Comparison of ENCODE assay signal across 17 mouse cellular contexts in the genomic region with DNA sequence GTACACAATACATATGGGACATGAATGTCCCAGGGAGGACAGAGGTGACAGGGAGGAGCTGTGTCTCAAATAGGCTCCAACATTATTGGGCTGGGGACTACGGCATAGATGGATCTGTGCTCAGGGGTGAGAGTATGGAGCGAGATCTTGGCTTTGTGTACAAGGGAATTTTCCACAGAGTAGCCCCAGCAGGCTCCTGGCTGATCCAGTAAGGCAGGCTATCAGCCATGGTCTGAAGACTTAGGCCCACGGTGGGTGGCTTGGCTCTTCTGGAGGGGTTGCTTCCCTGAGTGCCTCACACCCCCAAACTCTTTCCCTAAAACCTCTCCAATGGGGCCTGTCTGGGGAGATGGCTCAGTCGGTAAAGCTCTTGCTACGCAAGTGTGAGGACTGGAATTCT.
"Had no signal": no experiment of that assay in that cellular context is flagged by ENCODE, and none has a peak within 500 bp of the region (broad histone marks: within the 10 kb centered on the region; RNA-seq: fewer than 3 reads in every experiment).

No protein-coding gene starts in this region.

- H3K27me3 ChIP-seq: lung, embryonic 15.5 days; midbrain, embryonic 15.5 days; neural tube, embryonic 12.5 days had no signal

- H3K36me3 ChIP-seq: lung, embryonic 15.5 days; midbrain, embryonic 13.5 days; midbrain, embryonic 15.5 days; neural tube, embryonic 12.5 days; stomach, embryonic 15.5 days had no signal

- H3K27ac ChIP-seq: lung, embryonic 15.5 days; macrophage; midbrain, embryonic 13.5 days; midbrain, embryonic 15.5 days; neural tube, embryonic 12.5 days; stomach, embryonic 15.5 days; stomach, postnatal 0 days had no signal

- H3K4me2 ChIP-seq: lung, embryonic 15.5 days; midbrain, embryonic 11.5 days; midbrain, embryonic 13.5 days; midbrain, embryonic 15.5 days; neural tube, embryonic 12.5 days; stomach, embryonic 15.5 days had no signal

- ATAC-seq: lung, postnatal 0 days; midbrain, embryonic 15.5 days had no signal

- DNase-seq: lung, adult 2 months; lung, postnatal 14 days; lung, postnatal 36 days; right cerebral cortex, postnatal 14 days; thymus, adult 2 months; thymus, postnatal 25 days; thymus, postnatal 4 days had no signal

- H3K9ac ChIP-seq: lung, embryonic 15.5 days; midbrain, embryonic 13.5 days; midbrain, embryonic 15.5 days; neural tube, embryonic 12.5 days; stomach, embryonic 15.5 days had no signal

- H3K4me3 ChIP-seq: lung, embryonic 15.5 days; megakaryocyte, embryonic 14.5 days; midbrain, embryonic 13.5 days; midbrain, embryonic 15.5 days; neural tube, embryonic 12.5 days; stomach, embryonic 15.5 days had no signal

- H3K4me1 ChIP-seq: midbrain, embryonic 13.5 days; midbrain, embryonic 15.5 days; neural tube, embryonic 12.5 days; stomach, embryonic 15.5 days had no signal

- H3K9me3 ChIP-seq: lung, embryonic 15.5 days; megakaryocyte, embryonic 14.5 days; midbrain, embryonic 13.5 days; midbrain, embryonic 15.5 days; neural tube, embryonic 12.5 days; stomach, embryonic 15.5 days had no signal
